9 mouse cellular contexts compared by ENCODE assay signal in the genomic region with DNA sequence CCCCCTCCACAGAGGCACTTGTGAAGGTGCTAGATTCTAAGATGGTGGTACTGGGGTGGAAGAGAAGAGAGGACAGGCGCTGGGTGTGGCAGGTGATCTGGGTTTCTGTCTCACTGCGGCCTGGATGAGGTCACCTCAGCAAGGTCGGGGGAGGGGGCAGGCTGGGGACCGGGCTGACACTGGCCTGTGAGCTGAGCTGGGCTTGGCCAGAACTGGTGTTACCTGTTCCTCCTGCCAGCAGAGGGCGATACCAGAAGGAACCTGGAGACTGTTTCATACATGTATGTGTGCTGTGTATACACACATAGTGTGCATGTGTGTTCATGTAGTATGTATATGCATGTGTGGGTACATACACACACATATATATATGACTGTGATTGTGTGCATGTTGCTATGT. TPM values are rescaled to one million over a fixed set of nuclear protein-coding genes. Genes with fewer than 3 reads are reported as not detected.
DNase-seq lines count a peak whose midpoint lies in the region; ATAC-seq lines count a peak whose summit lies in the region.
"Had no signal": no experiment of that assay in that cellular context is flagged by ENCODE, and none has a peak within 500 bp of the region (broad histone marks: within the 10 kb centered on the region; RNA-seq: fewer than 3 reads in every experiment).

No protein-coding gene starts in this region.

- peak; percentile 21 to 40 for DNase-seq in kidney, adult 8-10 months
- DNase-seq in kidney, adult 18-20 months, result no peak
- peak; percentile 59 for DNase-seq in NIH3T3 (ENCODE audit: low read depth)
- DNase-seq in embryo, embryonic 11.5 days (ENCODE audit: low read depth, low spot score), result peak; percentile 23
- peak; percentile 74 to 81 for DNase-seq in kidney, postnatal 4 days
- peak; percentile 76 for DNase-seq in thymus, postnatal 4 days
- DNase-seq in heart, adult 18-20 months, result no peak

- peaks cover 14% of the 10 kb centered on the region for H3K4me1 ChIP-seq in midbrain, embryonic 13.5 days (replicated peaks)

- H3K4me2 ChIP-seq in midbrain, embryonic 13.5 days (replicated peaks), result no peak overlapping the region
- H3K4me2 ChIP-seq: neural tube, embryonic 12.5 days had no signal

- no peaks in the 10 kb centered on the region for H3K27me3 ChIP-seq in midbrain, embryonic 13.5 days
- H3K27me3 ChIP-seq: neural tube, embryonic 12.5 days had no signal

- H3K36me3 ChIP-seq in midbrain, embryonic 13.5 days, result no peaks in the 10 kb centered on the region
- H3K36me3 ChIP-seq: neural tube, embryonic 12.5 days had no signal

- peaks cover 8% of the 10 kb centered on the region for H3K9me3 ChIP-seq in midbrain, embryonic 13.5 days

- H3K27ac ChIP-seq in midbrain, embryonic 13.5 days, result no peak overlapping the region
- H3K27ac ChIP-seq: neural tube, embryonic 12.5 days had no signal

- H3K4me3 ChIP-seq in midbrain, embryonic 13.5 days (replicated peaks), result no peak overlapping the region
- H3K4me3 ChIP-seq: neural tube, embryonic 12.5 days had no signal

- H3K9ac ChIP-seq in midbrain, embryonic 13.5 days (replicated peaks), result no peak overlapping the region
- H3K9ac ChIP-seq: neural tube, embryonic 12.5 days had no signal

- WGBS in midbrain, embryonic 13.5 days, result 43% methylated on average over 5 of the region's 5 CpGs

- peak; percentile 32 for ATAC-seq in midbrain, embryonic 13.5 days

RNA-seq across cellular contexts. Expression of a gene that starts 23.2 kb away (rescaled TPM):
- polyA plus RNA-seq in midbrain, embryonic 13.5 days (2015; fragmentation: Nextera tagmentation; extraction: Ambion mirVana), result 121 and 125 TPM in 2 replicates
- 10 to 100 TPM; 32.7 to 33.4 TPM for total RNA-seq in heart, adult 18-20 months (2021)

Comparison
In these comparisons a context has a peak if more than half of its experiments do, and no peak if none do; other contexts are left out.
1. DNase-seq: peak in kidney, adult 8-10 months (2 of 2), NIH3T3 (single experiment), embryo, embryonic 11.5 days (single experiment), kidney, postnatal 4 days (2 of 2) and thymus, postnatal 4 days (single experiment); none in kidney, adult 18-20 months (single experiment) and heart, adult 18-20 months (0 of 2).